Mouse (Mus musculus): ENCODE measurements around the gene Vmn1r221.
"Not testable (repeated sequence)": the region's sequence is repeated elsewhere in the genome, so short reads cannot be mapped to it uniquely, and the experiment has no call there.

Gene Vmn1r221

GRCm38 (mm10) chr13:23213827-23214226 is at the start of gene Vmn1r221:
Vmn1r221 (plus strand) TSS chr13:23214127.
- in situ Hi-C loops (cut with MboI, MseI): loop anchor here (5.0 kb wide), 1 partner anchor 1107 kb away; the partner anchor contains the start of gene Vmn1r189

- in situ Hi-C loops (cut with MboI, MseI): not testable (repeated sequence)
Observed at GRCm38 (mm10) chr13:23166471-23166870, 47.5 kb upstream of the Vmn1r221 start.

- in situ Hi-C loops (cut with MboI, MseI): no loop called here
Observed at GRCm38 (mm10) chr13:23187875-23188274, 26.1 kb upstream of the Vmn1r221 start, which contains the start of gene Vmn1r220. Vmn1r220 (minus strand) TSS chr13:23187975.

- in situ Hi-C loops (cut with MboI, MseI): not testable (repeated sequence)
Observed at GRCm38 (mm10) chr13:23203885-23204284, 10.0 kb upstream of the Vmn1r221 start.

GRCm38 (mm10) chr13:23235847-23236246 is 21.9 kb downstream of the Vmn1r221 start, which contains the start of gene Vmn1r222:
Vmn1r222 (minus strand) TSS chr13:23235947.
- in situ Hi-C loops (cut with MboI, MseI): not testable (repeated sequence)

- in situ Hi-C loops (cut with MboI, MseI): not testable (repeated sequence)
Observed at GRCm38 (mm10) chr13:23246834-23247233, 32.9 kb downstream of the Vmn1r221 start, which contains the start of gene Vmn1r223. Vmn1r223 (plus strand) TSS chr13:23247134.

GRCm38 (mm10) chr13:23258546-23259048 is 44.7 kb downstream of the Vmn1r221 start:
- in situ Hi-C loops (cut with MboI, MseI): no loop called here

GRCm38 (mm10) chr13:23268606-23269005 is 54.7 kb downstream of the Vmn1r221 start:
- in situ Hi-C loops (cut with MboI, MseI): not testable (repeated sequence)

- in situ Hi-C loops (cut with MboI, MseI): not testable (repeated sequence)
Observed at GRCm38 (mm10) chr13:23269127-23269526, 55.2 kb downstream of the Vmn1r221 start.

- in situ Hi-C loops (cut with MboI, MseI): no loop called here
Observed at GRCm38 (mm10) chr13:23269681-23270080, 55.8 kb downstream of the Vmn1r221 start.

- in situ Hi-C loops (cut with MboI, MseI): no loop called here
Observed at GRCm38 (mm10) chr13:23270321-23271101, 56.6 kb downstream of the Vmn1r221 start.
